Mouse (Mus musculus) bone marrow, adult 2 months (tissue): ENCODE measurements at regions not wholly inside any gene's neighbourhood (a gene's known extent, or its start where the extent isn't known, plus 50 kb on each side); places are given as distances from the start of the nearest gene placed in this dataset.

Experiments
- CTCF ChIP-seq: fragments of 200-500 bp; IDR thresholded peaks from 2 replicates; pipeline ENCODE4 v1.5.1; 2011; ENCODE audit warnings: low read length, control low read depth; ENCODE audit not compliant: control insufficient read depth, insufficient read depth
- POLR2A ChIP-seq: fragments of 200-500 bp; IDR thresholded peaks from 2 replicates; pipeline ENCODE4 v1.6.1; 2011; ENCODE audit warnings: low read depth, mild to moderate bottlenecking, control low read depth, low read length, borderline replicate concordance; ENCODE audit not compliant: control insufficient read depth

DNA sequence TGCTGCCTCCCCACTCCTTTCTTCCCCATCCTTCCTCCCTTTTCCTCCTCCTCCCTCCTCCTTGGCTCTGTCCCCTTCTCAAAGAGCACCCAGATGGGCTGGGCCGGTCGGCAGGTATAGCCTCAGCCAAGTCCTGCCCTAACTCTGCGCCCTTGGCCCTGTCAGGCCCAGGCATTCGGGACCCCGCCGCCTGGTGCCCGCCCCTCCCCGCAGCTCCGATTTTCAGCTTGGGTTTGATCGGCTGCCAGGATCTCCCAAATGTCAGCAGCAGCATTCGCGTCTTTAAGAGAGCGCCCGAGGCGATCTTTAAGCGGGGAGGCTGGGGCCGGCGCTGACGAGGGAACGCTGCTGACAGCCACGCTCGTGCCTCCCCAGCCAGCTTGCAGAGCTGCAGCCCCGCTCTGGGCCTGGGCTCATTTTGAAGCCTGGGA lies 92.3 kb downstream of the Cstad start:
- TF ChIP-seq CTCF: no peak
- no peak for TF ChIP-seq POLR2A
